Mouse (Mus musculus): ENCODE data around the gene Thnsl2. TPM values are rescaled to one million over a fixed set of nuclear protein-coding genes. Genes with fewer than 3 reads are reported as not detected.

Thnsl2 gene
- total RNA-seq, 2 experiments from 2014 or later: 3.9 to 4.1 TPM

DNA sequence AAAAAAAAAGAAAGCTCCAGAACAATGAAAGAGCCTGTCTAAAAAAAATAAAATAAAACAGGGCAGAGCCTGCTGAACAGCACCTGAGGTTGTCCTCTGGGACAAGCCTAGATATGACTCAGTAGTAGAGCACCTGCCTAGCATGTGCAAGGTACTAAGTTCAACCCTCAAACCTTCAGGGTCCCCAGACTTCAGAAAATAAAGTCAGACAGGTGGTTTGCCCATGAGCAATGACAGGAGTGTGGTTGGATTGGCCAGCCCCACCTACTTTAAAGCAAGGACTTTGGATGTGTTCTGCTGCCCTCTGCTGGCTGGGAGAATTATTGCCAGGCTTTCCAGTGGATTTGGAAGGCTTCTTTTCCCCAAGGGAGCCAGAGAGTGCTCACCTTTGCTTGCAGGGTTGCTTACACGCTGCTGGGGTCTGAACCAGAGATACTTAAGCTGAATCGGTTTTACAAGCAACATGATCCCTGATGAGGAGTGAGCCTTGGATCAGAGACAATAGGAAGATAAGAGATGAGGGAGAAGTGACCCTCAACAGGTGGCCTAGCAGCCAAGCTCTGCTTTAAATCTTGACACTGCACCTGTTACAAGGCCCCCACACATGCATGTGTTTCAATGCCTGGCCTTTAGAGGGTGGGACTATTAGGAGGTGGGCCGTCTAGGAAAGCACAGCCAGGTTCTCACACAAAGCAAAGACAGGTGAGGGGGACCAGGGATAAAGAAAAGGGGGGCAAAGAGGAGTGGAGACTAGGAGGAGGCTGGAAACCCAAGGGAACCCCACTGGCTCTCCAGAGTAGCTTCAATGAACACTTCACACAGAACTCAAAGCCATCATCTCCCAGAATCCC lies 19.0 kb downstream of the Thnsl2 start:
- TF ChIP-seq CTCF (conservative IDR thresholded peaks at IDR 0.05): peak; percentile 96
- DNase-seq (ENCODE audit: low spot score in 2 of 2): peak; percentile 74 to 88

DNA sequence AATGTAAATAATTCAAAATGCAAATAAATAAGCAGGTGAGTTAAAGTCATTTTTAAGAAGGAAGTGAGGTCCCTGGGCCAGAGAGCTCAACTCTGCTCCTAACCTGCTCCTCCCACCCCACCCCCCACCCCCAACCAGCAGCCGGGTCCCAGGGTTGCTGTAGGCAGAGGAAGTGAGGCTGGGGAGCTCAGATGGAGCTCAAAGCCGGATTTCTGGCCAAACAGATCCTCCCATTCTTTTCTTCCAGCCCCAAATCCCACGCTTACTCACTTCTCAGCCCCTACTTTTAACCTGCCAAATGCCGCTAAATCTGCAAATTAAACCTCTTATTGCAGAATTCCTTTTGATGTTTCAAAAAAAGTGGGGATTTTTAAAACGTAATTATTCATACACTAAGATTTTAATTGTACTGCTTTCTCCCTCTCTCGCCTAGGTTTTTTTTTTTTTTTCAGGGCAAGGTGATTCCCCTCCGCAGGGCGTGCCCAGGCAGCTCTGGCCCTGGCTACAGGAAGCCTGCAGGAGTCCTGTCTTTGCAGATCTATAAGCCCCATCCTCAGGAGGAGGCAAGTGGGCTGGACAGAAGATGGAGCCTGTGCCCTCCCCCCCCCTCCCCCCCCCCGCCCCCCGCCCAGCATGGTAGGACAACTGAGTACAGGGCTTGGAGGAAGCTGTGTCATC lies 24.5 kb downstream of the Thnsl2 start:
- Histone ChIP-seq H3K27ac (no peak overlapping the region), H3K4me3 (no peak overlapping the region)
- no peak for DNase-seq (ENCODE audit: low spot score in 2 of 2)
- no peak for TF ChIP-seq CTCF (conservative IDR thresholded peaks at IDR 0.05)

More for the DNA sequence above, 19.0 kb downstream of the Thnsl2 start:
- Histone ChIP-seq H3K27ac (no peak overlapping the region), H3K4me3 (no peak overlapping the region)

DNA sequence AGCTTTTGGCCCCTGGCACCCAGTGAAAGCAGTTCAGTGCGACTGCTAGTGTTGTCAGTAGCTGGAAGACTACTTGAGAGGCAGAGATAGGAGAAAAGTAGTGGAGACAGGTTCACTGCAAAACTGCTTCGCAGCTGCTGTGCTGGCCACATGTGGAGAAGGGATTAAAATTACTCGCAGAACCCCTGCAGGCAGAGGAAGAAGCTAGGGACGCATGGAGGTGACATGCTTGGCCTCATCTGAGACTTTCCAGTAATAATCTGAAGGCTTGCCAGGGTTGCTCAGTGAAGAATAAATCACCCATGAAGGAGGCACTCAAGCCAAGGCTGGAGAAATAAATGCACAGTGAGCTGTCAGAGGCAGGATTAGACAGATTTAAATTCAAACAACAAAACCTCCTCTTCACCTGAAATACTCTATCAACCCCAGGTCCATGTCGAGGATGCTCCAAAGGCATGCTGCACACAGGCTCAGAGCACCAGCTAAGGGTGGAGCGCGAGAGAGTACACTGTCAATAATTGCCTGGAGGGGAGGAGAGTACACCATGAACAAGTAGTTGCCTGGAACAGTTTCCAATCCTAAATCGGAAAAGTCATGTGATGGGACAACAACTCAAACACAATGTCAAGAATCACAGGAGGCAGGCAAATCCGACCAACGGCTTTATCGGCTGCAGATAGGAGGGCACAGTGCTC lies 32.7 kb downstream of the Thnsl2 start:
- no peak overlapping the region for H3K27ac ChIP-seq
- H3K4me3 ChIP-seq: no peak overlapping the region
- DNase-seq (ENCODE audit: low spot score in 2 of 2): no peak
- TF ChIP-seq CTCF (conservative IDR thresholded peaks at IDR 0.05): no peak

DNA sequence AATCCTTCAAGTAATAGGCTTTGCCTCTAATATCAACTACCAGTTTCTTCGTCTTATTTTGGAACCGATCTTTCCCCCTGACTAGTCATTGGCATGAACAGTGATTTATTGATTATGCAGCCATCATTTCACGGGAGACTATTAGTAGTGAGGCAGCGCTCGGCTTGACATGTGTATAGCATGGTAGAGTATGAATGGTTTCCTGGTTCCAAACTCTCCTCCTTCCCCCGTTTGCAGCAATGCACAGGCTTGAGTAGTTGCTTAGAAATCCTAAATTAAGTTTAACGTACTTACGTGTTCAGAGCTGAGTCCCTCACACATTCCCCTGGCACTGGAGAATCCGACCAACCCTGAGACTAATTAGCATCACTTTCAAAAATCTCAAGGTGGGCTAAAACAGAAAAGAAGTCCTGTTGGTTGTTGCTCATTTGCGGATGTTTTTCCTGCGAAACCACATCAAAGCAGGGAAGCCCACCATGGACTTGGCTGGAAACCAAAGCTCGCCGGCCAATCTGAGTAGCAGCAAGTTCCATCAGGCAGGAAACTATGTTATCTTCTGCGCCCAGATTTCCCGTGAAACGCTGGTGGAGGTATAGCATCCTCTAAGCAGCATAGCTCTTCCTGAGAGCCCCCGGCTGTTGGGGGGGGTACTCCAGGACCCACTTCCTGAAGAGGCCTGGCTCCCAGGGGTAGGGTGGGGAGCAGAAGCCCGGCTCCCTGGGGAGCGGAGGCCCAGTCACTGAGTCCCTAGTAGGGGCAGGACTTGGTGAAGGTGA lies 37.9 kb downstream of the Thnsl2 start:
- no peak for TF ChIP-seq CTCF (conservative IDR thresholded peaks at IDR 0.05)
- Histone ChIP-seq H3K27ac (no peak overlapping the region), H3K4me3 (no peak overlapping the region)
- DNase-seq (ENCODE audit: low spot score in 2 of 2): no peak

DNA sequence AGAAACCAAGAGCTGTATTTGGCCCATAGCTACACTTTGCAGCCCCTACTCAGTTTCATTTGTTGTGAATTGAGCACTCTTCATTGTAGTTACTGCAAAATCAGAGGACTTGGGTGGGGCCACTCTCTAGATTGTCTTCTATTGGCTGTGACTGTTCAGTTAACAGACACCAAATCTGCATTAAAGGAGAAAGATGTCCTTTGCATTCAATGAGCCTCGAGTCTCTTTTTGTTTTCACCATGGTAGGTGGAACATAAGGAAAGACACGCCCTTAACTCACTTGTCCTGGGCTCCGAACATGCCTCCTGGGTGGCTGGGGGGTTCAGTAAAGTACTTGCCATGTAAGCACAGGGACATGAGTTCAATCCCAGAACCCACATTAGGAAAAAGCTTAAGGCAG lies 48.1 kb downstream of the Thnsl2 start:
- no peak for TF ChIP-seq CTCF (conservative IDR thresholded peaks at IDR 0.05)
- Histone ChIP-seq H3K27ac (no peak overlapping the region), H3K4me3 (no peak overlapping the region)
- no peak for DNase-seq (ENCODE audit: low spot score in 2 of 2)

DNA sequence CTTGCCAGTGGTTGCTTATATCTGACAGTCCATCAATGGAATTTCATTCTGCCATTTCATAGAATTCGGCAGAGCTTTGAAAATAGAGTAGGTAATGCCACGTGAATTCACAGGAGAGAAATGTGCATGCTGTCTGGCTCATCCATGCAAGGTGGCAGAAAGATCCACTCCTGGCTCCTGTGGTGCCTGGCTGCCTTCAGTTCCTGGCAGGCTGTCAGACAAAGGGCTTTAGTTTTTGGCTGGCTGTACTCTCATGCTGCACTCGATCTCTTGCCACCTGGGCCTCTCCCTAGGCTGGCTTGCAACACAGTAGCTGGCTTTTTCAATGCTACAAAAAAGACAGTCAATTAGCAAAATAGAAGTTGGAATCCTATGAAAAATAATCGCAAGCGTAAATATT lies 49.5 kb downstream of the Thnsl2 start:
- H3K4me3 ChIP-seq: no peak overlapping the region
- peak overlapping the region; percentile 23; the same call in 1 of the 2 replicates for H3K27ac ChIP-seq
- peak; percentile 9 to 33 for DNase-seq (ENCODE audit: low spot score in 2 of 2)
- TF ChIP-seq CTCF (conservative IDR thresholded peaks at IDR 0.05): no peak

DNA sequence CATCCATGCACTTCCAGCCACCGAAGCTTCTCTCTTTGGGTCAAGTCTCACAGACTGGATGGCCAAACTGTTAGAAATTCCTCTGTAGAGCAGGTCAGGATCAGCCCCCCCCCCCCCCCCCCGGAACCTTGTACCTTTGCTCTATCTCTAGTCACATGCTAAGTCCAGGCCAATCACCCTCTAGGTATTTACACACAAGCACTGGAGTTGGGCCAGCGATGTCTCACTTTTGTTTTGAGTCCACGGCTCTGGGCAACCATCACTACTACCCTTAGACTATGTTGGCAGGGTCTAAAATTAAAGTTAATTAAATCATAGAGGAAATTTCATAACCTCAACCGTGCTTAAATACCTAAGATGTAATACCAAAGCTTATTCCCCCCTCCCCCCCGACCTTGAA lies 50.6 kb downstream of the Thnsl2 start:
- Histone ChIP-seq H3K27ac (no peak overlapping the region), H3K4me3 (no peak overlapping the region)
- no peak for TF ChIP-seq CTCF (conservative IDR thresholded peaks at IDR 0.05)
- DNase-seq (ENCODE audit: low spot score in 2 of 2): no peak

DNA sequence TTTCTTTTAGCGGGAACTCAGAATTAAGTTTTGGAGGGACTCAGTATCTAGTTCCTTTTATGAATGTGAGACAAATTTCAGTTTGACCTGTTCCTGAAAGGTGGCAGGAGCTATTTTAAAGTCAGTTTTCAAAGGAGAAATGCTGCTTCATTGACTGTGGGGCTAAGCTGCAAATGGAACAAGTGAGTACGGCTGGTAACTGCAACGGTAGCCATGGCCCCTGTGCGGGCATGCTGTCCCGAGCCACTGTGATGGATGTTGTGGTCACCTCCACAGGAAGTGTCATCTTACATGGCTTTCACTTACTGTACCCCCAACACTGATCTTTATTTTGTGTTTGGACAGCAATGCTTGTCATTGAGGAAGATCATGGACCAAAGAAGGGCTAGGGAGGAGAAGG lies 53.8 kb downstream of the Thnsl2 start:
- no peak overlapping the region for H3K27ac ChIP-seq

DNA sequence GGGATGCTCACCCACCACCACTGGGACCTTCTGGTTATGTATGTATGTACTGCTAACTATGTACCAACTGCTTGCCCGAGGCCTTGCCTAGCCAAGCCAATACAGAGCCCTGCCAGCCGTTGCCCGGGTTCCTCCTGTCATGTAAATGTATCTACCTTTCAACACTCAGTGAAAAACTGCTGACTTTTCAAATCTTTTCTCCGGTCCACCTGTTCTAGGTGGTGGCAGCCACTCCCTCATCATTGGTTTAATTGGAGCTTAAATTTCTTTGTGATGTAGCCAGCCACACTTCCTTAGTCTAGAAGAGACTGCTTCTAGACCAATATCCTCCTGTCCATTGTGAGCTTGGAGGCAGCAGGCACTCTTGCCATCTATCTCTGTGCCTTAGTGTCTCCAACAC lies 54.5 kb downstream of the Thnsl2 start:
- no peak for DNase-seq (ENCODE audit: low spot score in 2 of 2)
- Histone ChIP-seq H3K27ac (no peak overlapping the region), H3K4me3 (no peak overlapping the region)
- TF ChIP-seq CTCF (conservative IDR thresholded peaks at IDR 0.05): no peak

More for the DNA sequence above, 53.8 kb downstream of the Thnsl2 start:
- TF ChIP-seq CTCF (conservative IDR thresholded peaks at IDR 0.05): no peak
- no peak for DNase-seq (ENCODE audit: low spot score in 2 of 2)
- no peak overlapping the region for H3K4me3 ChIP-seq

DNA sequence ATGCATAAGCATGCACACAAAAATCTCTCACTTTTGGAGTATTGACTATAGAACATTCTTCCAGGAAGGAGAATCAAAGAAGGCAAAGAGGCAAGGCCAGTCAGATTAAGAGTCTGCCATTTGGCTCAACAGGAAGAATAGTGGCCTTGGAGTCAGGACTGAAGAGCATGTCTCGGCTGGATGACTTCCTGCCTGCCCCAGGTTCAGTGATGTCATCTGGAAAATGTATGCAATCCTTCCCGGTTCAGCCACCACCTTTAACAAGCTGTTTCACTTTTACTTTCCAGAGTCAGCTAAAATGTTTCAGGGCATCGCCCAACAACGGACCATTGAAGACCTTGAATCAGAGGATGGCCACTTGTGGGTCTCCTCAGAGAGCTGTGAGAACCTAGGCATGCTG lies 55.2 kb downstream of the Thnsl2 start:
- TF ChIP-seq CTCF (conservative IDR thresholded peaks at IDR 0.05): no peak
- Histone ChIP-seq H3K27ac (no peak overlapping the region), H3K4me3 (no peak overlapping the region)
- DNase-seq (ENCODE audit: low spot score in 2 of 2): no peak

DNA sequence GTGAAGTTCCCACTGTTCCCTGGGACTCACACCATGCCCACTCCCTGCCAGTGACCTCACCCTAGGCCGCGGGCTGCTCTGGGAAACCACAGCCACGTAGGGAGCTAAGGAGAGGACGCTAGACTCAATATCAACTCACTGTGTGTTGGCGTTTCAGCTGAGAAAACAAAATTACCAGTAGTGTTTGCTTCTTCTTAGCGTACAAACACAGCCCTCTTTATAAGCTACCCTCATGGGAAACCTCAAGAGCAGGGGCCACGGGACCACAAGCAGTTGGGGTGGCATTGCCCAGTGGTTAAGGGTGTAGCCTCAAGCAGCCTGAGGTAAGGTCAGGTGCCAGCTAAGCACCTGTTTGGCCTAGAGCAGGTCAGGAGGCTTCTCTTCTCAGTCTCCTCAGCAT lies 60.8 kb downstream of the Thnsl2 start:
- DNase-seq (ENCODE audit: low spot score in 2 of 2): no peak
- H3K27ac ChIP-seq: no peak overlapping the region
- no peak overlapping the region for H3K4me3 ChIP-seq
- TF ChIP-seq CTCF (conservative IDR thresholded peaks at IDR 0.05): no peak

DNA sequence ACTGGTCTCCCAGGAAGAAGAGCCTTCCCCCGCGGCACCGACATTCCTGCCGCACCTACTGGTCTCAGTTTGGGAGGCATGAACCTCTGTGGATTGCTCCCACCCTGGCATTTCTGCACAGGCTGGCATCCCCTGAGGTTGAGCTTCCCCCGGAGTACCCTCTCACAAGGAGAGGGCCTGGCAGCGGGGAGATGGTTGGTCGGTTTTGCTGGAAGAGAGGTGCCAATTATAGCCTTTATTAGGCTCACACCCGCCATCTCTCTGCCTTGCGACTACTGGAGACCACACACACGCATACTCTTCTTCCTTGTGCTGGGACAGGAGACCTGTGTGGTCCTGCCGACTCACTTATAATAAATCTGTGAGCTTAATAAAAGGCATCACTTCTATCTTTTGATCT lies 62.2 kb downstream of the Thnsl2 start:
- Histone ChIP-seq H3K27ac (no peak overlapping the region), H3K4me3 (no peak overlapping the region)
- TF ChIP-seq CTCF (conservative IDR thresholded peaks at IDR 0.05): no peak
- DNase-seq (ENCODE audit: low spot score in 2 of 2): no peak

Data from layer of hippocampus, adult 2 months (tissue).